In genomic region chr15:91186358-91186757, GRCm38 (mm10) we compare ENCODE assay signal across 33 mouse cellular contexts. TPM values are rescaled to one million over a fixed set of nuclear protein-coding genes. Genes with fewer than 3 reads are reported as not detected.
"Had no signal": no experiment of that assay in that cellular context is flagged by ENCODE, and none has a peak within 500 bp of the region (broad histone marks: within the 10 kb centered on the region; RNA-seq: fewer than 3 reads in every experiment).

No protein-coding gene starts in this region.

- H3K4me3 ChIP-seq: hindbrain, embryonic 13.5 days; hindbrain, embryonic 15.5 days; kidney, embryonic 15.5 days; limb, embryonic 13.5 days; limb, embryonic 15.5 days; liver, embryonic 12.5 days had no signal

- H3K9me3 ChIP-seq: hindbrain, embryonic 13.5 days; hindbrain, embryonic 15.5 days; kidney, embryonic 15.5 days; limb, embryonic 13.5 days; limb, embryonic 15.5 days; liver, embryonic 12.5 days had no signal

- H3K27me3 ChIP-seq: hindbrain, embryonic 13.5 days; hindbrain, embryonic 15.5 days; limb, embryonic 15.5 days; liver, embryonic 12.5 days had no signal

- ATAC-seq: hindbrain, postnatal 0 days; intestine, embryonic 16.5 days; liver, embryonic 12.5 days had no signal

- H3K36me3 ChIP-seq: hindbrain, embryonic 13.5 days; hindbrain, embryonic 15.5 days; kidney, embryonic 15.5 days; limb, embryonic 13.5 days; limb, embryonic 15.5 days; liver, embryonic 12.5 days had no signal

- H3K27ac ChIP-seq: hindbrain, embryonic 13.5 days; hindbrain, embryonic 15.5 days; hindbrain, postnatal 0 days; kidney, embryonic 15.5 days; kidney, postnatal 0 days; limb, embryonic 13.5 days; limb, embryonic 15.5 days; liver, embryonic 12.5 days; liver, embryonic 14.5 days had no signal

- H3K9ac ChIP-seq: hindbrain, embryonic 13.5 days; hindbrain, embryonic 15.5 days; kidney, embryonic 15.5 days; limb, embryonic 13.5 days; limb, embryonic 15.5 days; liver, embryonic 12.5 days; liver, embryonic 14.5 days had no signal

- H3K4me2 ChIP-seq: heart, embryonic 11.5 days; hindbrain, embryonic 13.5 days; hindbrain, embryonic 15.5 days; kidney, embryonic 15.5 days; limb, embryonic 13.5 days; limb, embryonic 15.5 days; liver, embryonic 12.5 days had no signal

- DNase-seq: gastrocnemius, postnatal 10 days; gastrocnemius, postnatal 25 days; kidney, adult 11 months; kidney, adult 2 months; kidney, adult 9 months; kidney, postnatal 14 days; kidney, postnatal 36 days; layer of hippocampus, adult 9-11 months; layer of hippocampus, postnatal 36 days; left cerebral cortex, postnatal 4 days had no signal

RNA-seq across cellular contexts. Expression of gene CN725425, which starts 12.9 kb away (rescaled TPM):
- total RNA-seq: gastrocnemius, adult 18-20 months; gastrocnemius, postnatal 25 days; hematopoietic stem cell, adult 5-6 weeks; hindbrain, postnatal 0 days; layer of hippocampus, adult 18-20 months; left cerebral cortex, adult 8-10 months; left cerebral cortex, postnatal 25 days; left cerebral cortex, postnatal 4 days; liver, adult 2 months had no signal
- polyA plus RNA-seq: gonadal fat pad, adult 2 months; heart, embryonic 11.5 days; heart, embryonic 14.5 days; heart, embryonic 16.5 days; hindbrain, embryonic 11.5 days; hindbrain, embryonic 13.5 days; hindbrain, embryonic 15.5 days; intestine, embryonic 16.5 days; kidney, adult 2 months; kidney, postnatal 0 days; large intestine, adult 2 months; limb, embryonic 11.5 days; limb, embryonic 13.5 days; limb, embryonic 15.5 days; liver, adult 2 months; liver, embryonic 12.5 days had no signal
